Mouse (Mus musculus) CD8-positive naive resting alpha-beta T cell, adult 2 months (primary cell): ENCODE measurements around the gene Tmem54.

Experiments
- DNase-seq, 2 experiments: peaks; one replicate each; pipeline ENCODE4 v3.0.0; 2022; ENCODE audit warnings: low read depth in 2 of 2, low spot score in 2 of 2

Gene Tmem54

GRCm38 (mm10) chr4:129147552-129148103 lies 42.3 kb downstream of the Tmem54 start:
- no peak for DNase-seq

GRCm38 (mm10) chr4:129149321-129149720 lies 44.0 kb downstream of the Tmem54 start:
- DNase-seq = no peak

GRCm38 (mm10) chr4:129151276-129151811 lies 46.0 kb downstream of the Tmem54 start:
- DNase-seq = no peak

GRCm38 (mm10) chr4:129157541-129157940 lies 52.2 kb downstream of the Tmem54 start:
- DNase-seq = no peak

- DNase-seq = no peak
Observed at GRCm38 (mm10) chr4:129158549-129158948, 53.2 kb downstream of the Tmem54 start.

GRCm38 (mm10) chr4:129161076-129161475 lies 55.7 kb downstream of the Tmem54 start:
- no peak for DNase-seq
